Mouse (Mus musculus) liver, adult (tissue): ENCODE data around the gene 2510009E07Rik.

Experiments used
- GATA4 ChIP-seq: IDR thresholded peaks from 2 replicates; pipeline ENCODE4 v1.6.1; 2014; ENCODE audit warnings: mild to moderate bottlenecking, low read length; ENCODE audit not compliant: insufficient replicate concordance

2510009E07Rik gene

GRCm38 (mm10) chr16:21696946-21697345 is 2.5 kb upstream of the 2510009E07Rik start:
- no peak for TF ChIP-seq GATA4

- TF ChIP-seq GATA4 = no peak
These were observed 745 bp upstream of the 2510009E07Rik start for GRCm38 (mm10) chr16:21695242-21695578.

GRCm38 (mm10) chr16:21693981-21694462 is 443 bp downstream of the 2510009E07Rik start:
- TF ChIP-seq GATA4 = no peak

- no peak for TF ChIP-seq GATA4
These were observed 4.2 kb downstream of the 2510009E07Rik start for GRCm38 (mm10) chr16:21690216-21690755.

DNA sequence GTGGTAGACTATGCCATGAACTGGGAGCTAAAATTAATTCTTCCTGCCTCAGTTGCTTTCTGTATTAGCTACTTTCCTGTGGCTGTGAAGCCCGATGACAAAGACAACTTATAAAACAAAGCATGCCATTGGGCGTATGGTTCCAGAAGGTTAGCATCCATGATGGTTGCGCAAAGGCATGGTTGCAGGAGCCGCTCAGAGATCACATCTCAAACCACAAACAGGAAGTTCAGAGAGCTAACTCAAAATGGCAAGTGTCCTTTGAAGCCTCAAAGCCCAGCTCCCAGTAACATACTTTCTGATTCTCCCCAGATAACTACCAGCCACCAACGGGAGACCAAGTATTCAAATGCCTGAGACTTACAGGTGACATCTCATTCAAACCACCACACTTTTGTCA is 5.3 kb downstream of the 2510009E07Rik start:
- TF ChIP-seq GATA4 = no peak

DNA sequence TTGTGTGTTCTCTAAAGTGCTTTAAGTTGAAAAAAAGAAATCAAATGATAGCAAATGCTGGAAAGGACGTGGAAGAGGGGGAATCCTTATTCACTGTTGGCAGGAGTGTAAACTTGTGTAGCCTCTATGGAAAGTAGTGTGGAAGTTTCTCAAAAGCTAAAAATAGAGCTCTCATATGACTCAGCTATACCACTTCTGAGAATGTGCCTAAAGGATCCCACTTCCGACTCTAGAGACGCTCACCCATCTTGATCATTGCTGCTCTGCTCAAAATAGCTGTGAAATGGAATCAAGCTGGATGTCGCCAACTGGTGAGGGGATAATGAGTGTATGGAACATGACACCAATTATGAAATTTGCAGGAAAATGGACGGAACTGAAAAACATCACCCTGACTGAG is 7.1 kb downstream of the 2510009E07Rik start:
- TF ChIP-seq GATA4 = no peak

DNA sequence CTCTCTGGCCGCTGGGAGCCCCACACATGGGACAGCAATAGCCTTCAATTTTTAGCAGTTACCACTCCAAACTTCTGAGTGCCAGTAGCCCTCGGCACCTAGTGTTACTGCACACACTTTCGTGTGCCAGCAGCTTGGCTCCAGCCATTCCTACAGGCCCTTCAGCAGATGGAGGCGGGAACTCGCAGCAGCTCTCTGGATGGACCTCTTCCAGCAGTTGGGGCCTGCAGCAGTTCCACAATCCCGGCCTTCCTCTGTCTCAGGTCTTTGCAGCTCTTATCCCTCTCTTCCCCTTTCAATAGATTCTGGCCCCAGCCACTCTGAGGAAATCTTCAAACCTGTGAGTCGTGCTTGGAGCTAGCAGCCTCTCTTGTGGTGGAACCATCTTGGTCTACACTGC is 17.7 kb downstream of the 2510009E07Rik start:
- TF ChIP-seq GATA4 = no peak

- TF ChIP-seq GATA4 = no peak
These were observed 22.6 kb downstream of the 2510009E07Rik start for GRCm38 (mm10) chr16:21671878-21672277.

- no peak for TF ChIP-seq GATA4
These were observed 29.0 kb downstream of the 2510009E07Rik start for GRCm38 (mm10) chr16:21665423-21665986.

DNA sequence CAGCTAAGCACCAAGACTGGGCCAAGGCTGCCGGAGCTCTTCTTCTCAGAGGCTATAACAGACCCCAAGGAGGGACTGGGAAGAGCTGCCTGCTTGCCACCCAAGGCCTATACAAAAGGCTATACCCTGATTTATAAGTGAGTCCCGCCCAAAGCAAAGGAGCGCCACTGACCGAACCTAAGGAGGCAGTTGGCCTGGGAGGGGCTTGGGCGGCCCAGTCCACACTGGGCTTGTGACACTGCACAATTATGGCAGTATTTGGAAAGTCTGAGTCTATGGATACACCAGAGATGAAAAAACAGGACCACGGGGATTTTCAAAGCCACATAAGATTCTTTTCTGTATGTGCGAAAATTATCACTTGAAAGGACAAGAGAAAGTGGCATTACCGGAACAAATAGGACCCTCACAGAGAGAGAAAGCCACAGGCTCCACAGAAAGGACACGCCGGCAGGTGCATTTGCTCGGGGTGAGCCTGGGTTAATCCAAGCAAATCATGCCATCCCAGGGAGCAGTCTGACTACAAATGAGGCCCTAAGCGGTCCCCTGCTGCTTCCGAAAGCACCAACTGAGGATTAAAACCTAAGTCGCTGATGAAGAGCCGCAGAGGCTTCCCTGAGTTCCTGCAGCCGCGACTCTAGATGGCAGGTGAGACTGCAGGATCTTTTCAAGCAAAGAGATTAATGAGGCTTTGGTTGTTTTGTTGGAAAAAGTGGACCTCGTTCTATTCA is 29.7 kb downstream of the 2510009E07Rik start:
- no peak for TF ChIP-seq GATA4

- TF ChIP-seq GATA4 = no peak
These were observed 38.5 kb downstream of the 2510009E07Rik start for GRCm38 (mm10) chr16:21655961-21656360.

GRCm38 (mm10) chr16:21655291-21655690 is 39.2 kb downstream of the 2510009E07Rik start:
- TF ChIP-seq GATA4 = no peak

DNA sequence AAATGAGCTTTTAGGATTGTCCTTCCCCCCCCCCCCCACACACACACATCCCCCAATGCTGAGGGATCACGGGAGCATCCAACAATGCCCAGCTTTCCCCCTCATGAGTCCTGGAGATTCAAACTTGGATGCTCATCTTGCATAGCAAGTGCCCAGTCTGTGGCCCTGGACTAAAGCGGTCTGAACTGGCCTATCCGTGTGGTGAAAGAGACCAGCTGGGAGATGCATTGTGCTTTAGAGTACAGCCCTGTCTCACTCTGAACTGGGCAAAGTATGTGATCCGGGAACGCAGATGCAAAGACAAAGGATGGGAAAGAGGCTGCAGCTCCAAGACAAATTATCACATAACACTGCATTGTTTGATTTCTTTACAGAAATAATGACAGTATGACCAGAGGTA is 40.1 kb downstream of the 2510009E07Rik start:
- no peak for TF ChIP-seq GATA4

DNA sequence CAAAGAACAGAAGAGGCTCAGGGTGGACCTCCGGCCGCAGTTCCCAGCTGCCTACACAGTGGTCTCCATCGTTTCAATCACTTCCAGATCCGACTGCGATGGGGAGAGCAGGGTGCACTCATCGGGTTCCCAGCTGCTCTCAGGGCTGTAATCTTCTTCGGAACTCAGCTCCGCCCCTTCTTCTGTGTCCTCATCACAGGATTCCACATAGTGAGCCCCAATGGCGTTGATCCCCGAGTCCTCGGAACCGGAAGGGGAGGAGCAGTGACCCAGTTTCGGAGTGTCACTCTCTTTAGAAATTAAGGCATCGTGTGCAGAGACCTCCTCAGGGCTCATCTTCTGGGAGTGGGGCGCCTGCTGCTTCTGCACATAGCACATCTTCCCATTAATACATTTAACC is 41.3 kb downstream of the 2510009E07Rik start:
- TF ChIP-seq GATA4 = no peak

DNA sequence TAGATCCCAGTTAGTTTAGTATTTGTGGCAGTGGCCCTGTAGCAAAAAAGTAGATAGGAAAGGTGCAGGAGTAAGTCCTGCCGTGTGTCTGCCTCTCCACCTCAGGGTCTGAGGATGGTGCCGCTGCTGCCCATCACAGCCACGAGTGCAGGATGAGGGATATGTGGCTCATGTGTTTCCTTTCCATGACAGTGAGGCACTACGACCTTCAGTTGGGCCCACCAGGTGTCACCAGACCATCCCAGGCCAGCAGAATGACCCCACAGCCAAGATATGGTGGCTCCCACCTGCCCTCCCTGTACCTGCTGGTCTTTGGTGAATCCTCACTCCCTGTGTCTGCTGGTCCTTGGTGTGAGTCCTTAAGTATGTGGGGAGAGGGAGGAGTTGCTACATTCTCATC is 43.3 kb downstream of the 2510009E07Rik start:
- no peak for TF ChIP-seq GATA4

DNA sequence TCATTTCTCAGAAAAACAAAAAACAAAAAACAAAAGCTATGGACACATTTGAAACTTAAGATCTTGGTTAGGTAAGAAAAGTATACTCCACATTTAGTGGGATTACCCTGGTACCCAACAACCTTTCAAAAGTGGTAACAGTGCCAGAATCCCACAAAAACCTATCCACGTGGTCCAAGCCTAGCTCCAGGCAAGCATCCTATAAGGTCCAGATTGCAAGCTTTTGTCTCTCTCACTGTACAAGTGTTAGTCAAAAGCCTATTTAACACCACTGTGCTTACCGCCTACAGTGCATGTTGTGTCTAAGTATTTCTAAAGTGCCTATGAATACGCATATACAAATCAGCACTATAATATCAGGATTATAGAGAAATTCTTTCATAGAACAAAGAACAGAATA is 44.2 kb downstream of the 2510009E07Rik start:
- TF ChIP-seq GATA4 = no peak
